ENCODE assay signal across 28 mouse cellular contexts in the genomic region with DNA sequence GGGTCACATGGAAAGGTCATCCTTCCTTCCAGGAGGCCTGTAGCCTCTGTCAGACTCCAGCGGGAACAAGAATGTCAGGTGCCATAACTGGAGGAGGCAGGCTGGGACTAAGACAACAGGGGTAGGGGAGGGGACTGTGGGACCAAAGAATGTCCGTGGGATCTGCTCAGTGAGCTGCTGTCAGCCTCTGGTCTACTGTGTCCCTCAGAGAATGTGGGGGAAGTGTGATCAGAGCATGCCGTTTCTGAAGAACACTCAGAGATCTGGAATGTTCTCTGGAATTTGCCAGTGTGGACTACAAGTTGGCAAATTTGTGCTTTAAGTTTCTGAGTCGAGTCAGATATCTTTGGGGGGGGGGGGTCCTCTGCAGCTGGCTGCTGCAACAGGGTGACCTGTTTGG. TPM values are rescaled to one million over a fixed set of nuclear protein-coding genes. Genes with fewer than 3 reads are reported as not detected.
DNase-seq lines count a peak whose midpoint lies in the region; ATAC-seq and TF ChIP-seq lines count a peak whose summit lies in the region.
"Had no signal": no experiment of that assay in that cellular context is flagged by ENCODE, and none has a peak within 500 bp of the region (broad histone marks: within the 10 kb centered on the region; RNA-seq: fewer than 3 reads in every experiment).

No protein-coding gene starts in this region.

- peak; percentile 62; the same call in 1 of the 2 replicates for ATAC-seq in lung, embryonic 15.5 days (ENCODE audit: borderline replicate concordance, extremely low read depth, low FRiP score, low TSS enrichment)
- no peak for ATAC-seq in hindbrain, embryonic 11.5 days (ENCODE audit: low FRiP score)
- ATAC-seq: activated CD4-positive, CD25-positive, alpha-beta regulatory T cell, adult 4 months; forebrain, embryonic 13.5 days; forebrain, embryonic 16.5 days had no signal

- H3K4me1 ChIP-seq in lung, embryonic 15.5 days: 0 out of 2 replicates have a peak, but pooled peaks cover 10% of the 10 kb centered on the region
- peaks cover 3% of the 10 kb centered on the region; the same call in 1 of the 2 replicates for H3K4me1 ChIP-seq in embryonic fibroblast, embryonic 13.5 days (ENCODE audit: control insufficient read depth, insufficient read depth, low read length)
- H3K4me1 ChIP-seq in hindbrain, embryonic 11.5 days (replicated peaks; ENCODE audit: control insufficient read depth, insufficient read depth, low read length): no peaks in the 10 kb centered on the region
- H3K4me1 ChIP-seq: embryonic facial prominence, embryonic 13.5 days; forebrain, embryonic 10.5 days; forebrain, embryonic 13.5 days; heart, embryonic 15.5 days; hindbrain, embryonic 12.5 days; hindbrain, embryonic 15.5 days had no signal

- no peak overlapping the region for H3K4me2 ChIP-seq in lung, embryonic 15.5 days
- H3K4me2 ChIP-seq in hindbrain, embryonic 11.5 days (replicated peaks; ENCODE audit: low read depth, low read length): no peak overlapping the region
- H3K4me2 ChIP-seq: embryonic facial prominence, embryonic 13.5 days; forebrain, embryonic 13.5 days; heart, embryonic 12.5 days; heart, embryonic 15.5 days; hindbrain, embryonic 12.5 days; hindbrain, embryonic 15.5 days had no signal

- H3K4me3 ChIP-seq in lung, embryonic 15.5 days: no peak overlapping the region
- no peak overlapping the region for H3K4me3 ChIP-seq in embryonic fibroblast, embryonic 13.5 days (ENCODE audit: insufficient read depth, low read length)
- no peak overlapping the region for H3K4me3 ChIP-seq in hindbrain, embryonic 11.5 days (ENCODE audit: low read depth, low read length)
- H3K4me3 ChIP-seq: embryonic facial prominence, embryonic 10.5 days; embryonic facial prominence, embryonic 13.5 days; forebrain, embryonic 10.5 days; forebrain, embryonic 13.5 days; heart, embryonic 12.5 days; heart, embryonic 15.5 days; hindbrain, embryonic 12.5 days; hindbrain, embryonic 15.5 days had no signal

- no peaks in the 10 kb centered on the region for H3K9me3 ChIP-seq in lung, embryonic 15.5 days
- H3K9me3 ChIP-seq in hindbrain, embryonic 11.5 days (ENCODE audit: control insufficient read depth, low read length): no peaks in the 10 kb centered on the region
- H3K9me3 ChIP-seq: embryonic facial prominence, embryonic 10.5 days; embryonic facial prominence, embryonic 13.5 days; forebrain, embryonic 10.5 days; forebrain, embryonic 13.5 days; heart, embryonic 12.5 days; heart, embryonic 15.5 days; hindbrain, embryonic 12.5 days; hindbrain, embryonic 15.5 days had no signal

- WGBS in lung, embryonic 15.5 days: 47% methylated on average over 4 of the region's 4 CpGs
- 68% methylated on average over 4 of the region's 4 CpGs for WGBS in hindbrain, embryonic 11.5 days

- H3K36me3 ChIP-seq in lung, embryonic 15.5 days: no peaks in the 10 kb centered on the region
- no peaks in the 10 kb centered on the region for H3K36me3 ChIP-seq in hindbrain, embryonic 11.5 days (ENCODE audit: control insufficient read depth, insufficient read depth, low read length)
- H3K36me3 ChIP-seq: embryonic facial prominence, embryonic 10.5 days; embryonic facial prominence, embryonic 13.5 days; forebrain, embryonic 10.5 days; heart, embryonic 12.5 days; heart, embryonic 15.5 days; hindbrain, embryonic 12.5 days; hindbrain, embryonic 15.5 days had no signal

- no peak for DNase-seq in lung, adult 18-20 months
- peak; percentile 40 for DNase-seq in 3134 (ENCODE audit: extremely low read depth, insufficient read length, low spot score)
- DNase-seq in Muller cell, postnatal 12 days (ENCODE audit: inconsistent ontology term): peak; percentile 79
- no peak for DNase-seq in thymus, postnatal 4 days
- no peak for DNase-seq in hindbrain, embryonic 11.5 days (ENCODE audit: low spot score)
- DNase-seq: adrenal gland, adult 8-10 months; adrenal gland, postnatal 25 days; cerebellum, adult 11-12 months; cerebellum, adult 8-10 months; cerebellum, postnatal 10 days; cerebellum, postnatal 36 days; embryo, embryonic 11 days; gastrocnemius, postnatal 10 days; heart, adult 11 months; heart, postnatal 14 days; heart, postnatal 4 days had no signal

- no peak for TF ChIP-seq POLR2A in embryonic fibroblast, embryonic 13.5 days (IDR thresholded peaks at IDR 0.05; ENCODE audit: low read depth, low read length)

- H3K9ac ChIP-seq in lung, embryonic 15.5 days: no peak overlapping the region
- no peak overlapping the region for H3K9ac ChIP-seq in hindbrain, embryonic 11.5 days (ENCODE audit: low read depth, low read length)
- H3K9ac ChIP-seq: embryonic facial prominence, embryonic 13.5 days; forebrain, embryonic 13.5 days; heart, embryonic 12.5 days; heart, embryonic 15.5 days; hindbrain, embryonic 12.5 days; hindbrain, embryonic 15.5 days had no signal

- TF ChIP-seq CTCF in embryonic fibroblast, embryonic 13.5 days (IDR thresholded peaks at IDR 0.05; ENCODE audit: borderline replicate concordance, insufficient read depth, low read length): no peak

- H3K27me3 ChIP-seq in lung, embryonic 15.5 days: no peaks in the 10 kb centered on the region
- no peaks in the 10 kb centered on the region for H3K27me3 ChIP-seq in hindbrain, embryonic 11.5 days (ENCODE audit: control insufficient read depth, insufficient read depth, low read length)
- H3K27me3 ChIP-seq: embryonic facial prominence, embryonic 13.5 days; forebrain, embryonic 13.5 days; heart, embryonic 15.5 days; hindbrain, embryonic 12.5 days; hindbrain, embryonic 15.5 days had no signal

- no peak overlapping the region for H3K27ac ChIP-seq in lung, embryonic 15.5 days
- H3K27ac ChIP-seq in embryonic fibroblast, embryonic 13.5 days (ENCODE audit: insufficient read depth, low read length): 0 out of 2 replicates have a peak overlapping the region, but pooled peaks have one; percentile 2
- no peak overlapping the region for H3K27ac ChIP-seq in hindbrain, embryonic 11.5 days (ENCODE audit: low read depth, low read length)
- H3K27ac ChIP-seq: embryonic facial prominence, embryonic 10.5 days; embryonic facial prominence, embryonic 13.5 days; forebrain, embryonic 10.5 days; forebrain, embryonic 13.5 days; heart, embryonic 15.5 days; hindbrain, embryonic 12.5 days; hindbrain, embryonic 15.5 days had no signal

RNA-seq across cellular contexts. Expression of gene Fat2, which starts 34.0 kb away (rescaled TPM):
- 0.29 and 0.41 TPM in 2 replicates for polyA plus RNA-seq in lung, embryonic 15.5 days (2015; fragmentation: Nextera tagmentation; extraction: Ambion mirVana)
- polyA plus RNA-seq in embryonic fibroblast, embryonic 13.5 days (2011; ENCODE audit: insufficient read length, low read depth, missing spikeins): not detected in 2 replicates
- 0.06 and 0.08 TPM in 2 replicates for polyA plus RNA-seq in hindbrain, embryonic 11.5 days (2014; fragmentation: Nextera tagmentation; extraction: Ambion mirVana)
- polyA plus RNA-seq: activated CD4-positive, CD25-positive, alpha-beta regulatory T cell, adult 4 months; forebrain, embryonic 13.5 days; heart, embryonic 12.5 days had no signal

Comparison
In these comparisons a context has a peak if more than half of its experiments do, and no peak if none do; other contexts are left out.
1. DNase-seq: peak in 3134 (single experiment) and Muller cell, postnatal 12 days (single experiment); none in lung, adult 18-20 months (0 of 2), thymus, postnatal 4 days (single experiment) and hindbrain, embryonic 11.5 days (single experiment).